28 mouse cellular contexts compared by ENCODE assay signal in the genomic region with DNA sequence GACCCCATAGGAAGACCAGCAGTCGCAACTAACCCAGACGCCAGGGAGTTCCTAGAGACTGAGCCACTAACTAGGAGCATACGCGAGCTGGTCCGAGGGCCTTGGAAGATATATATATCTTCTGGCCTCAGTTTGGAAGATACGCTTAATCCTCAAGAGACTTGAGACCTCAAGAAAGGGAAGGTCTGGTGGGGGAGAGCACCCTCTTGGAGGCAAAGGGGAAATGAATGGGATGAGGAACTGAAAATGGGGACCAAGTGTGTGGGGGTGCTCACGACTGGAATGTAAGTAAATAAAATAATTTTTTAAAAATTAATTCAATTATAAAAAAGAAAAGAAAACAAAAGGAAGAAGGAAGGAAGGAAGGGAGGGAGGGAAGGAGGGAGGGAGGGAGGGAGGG.
"Had no signal": no experiment of that assay in that cellular context is flagged by ENCODE, and none has a peak within 500 bp of the region (broad histone marks: within the 10 kb centered on the region; RNA-seq: fewer than 3 reads in every experiment).

No protein-coding gene starts in this region.

- H3K9me3 ChIP-seq: heart, embryonic 13.5 days; heart, embryonic 15.5 days; hindbrain, embryonic 13.5 days; hindbrain, embryonic 15.5 days; kidney, embryonic 15.5 days; limb, embryonic 10.5 days; limb, embryonic 12.5 days; liver, embryonic 13.5 days had no signal

- H3K4me3 ChIP-seq: gastrocnemius, adult 2 months; heart, adult 2 months; heart, embryonic 13.5 days; heart, embryonic 15.5 days; hindbrain, embryonic 13.5 days; hindbrain, embryonic 15.5 days; kidney, embryonic 15.5 days; limb, embryonic 10.5 days; limb, embryonic 12.5 days; liver, embryonic 13.5 days had no signal

- H3K27ac ChIP-seq: gastrocnemius, adult 2 months; heart, adult 2 months; heart, embryonic 13.5 days; heart, embryonic 15.5 days; hindbrain, embryonic 13.5 days; hindbrain, embryonic 15.5 days; hindbrain, postnatal 0 days; kidney, embryonic 15.5 days; kidney, postnatal 0 days; limb, embryonic 10.5 days; limb, embryonic 12.5 days; liver, embryonic 13.5 days had no signal

- H3K9ac ChIP-seq: heart, embryonic 13.5 days; heart, embryonic 15.5 days; hindbrain, embryonic 13.5 days; hindbrain, embryonic 15.5 days; kidney, embryonic 15.5 days; limb, embryonic 12.5 days; liver, embryonic 13.5 days had no signal

- H3K27me3 ChIP-seq: heart, embryonic 13.5 days; heart, embryonic 15.5 days; hindbrain, embryonic 15.5 days; kidney, embryonic 15.5 days; limb, embryonic 12.5 days; liver, embryonic 13.5 days had no signal

- ATAC-seq: hindbrain, postnatal 0 days; intestine, embryonic 16.5 days had no signal

- H3K4me2 ChIP-seq: heart, embryonic 11.5 days; heart, embryonic 13.5 days; heart, embryonic 15.5 days; hindbrain, embryonic 13.5 days; hindbrain, embryonic 15.5 days; kidney, embryonic 15.5 days; limb, embryonic 12.5 days; liver, embryonic 11.5 days; liver, embryonic 13.5 days had no signal

- H3K36me3 ChIP-seq: heart, embryonic 13.5 days; heart, embryonic 15.5 days; hindbrain, embryonic 13.5 days; hindbrain, embryonic 15.5 days; kidney, embryonic 15.5 days; limb, embryonic 10.5 days; limb, embryonic 12.5 days; liver, embryonic 13.5 days had no signal

- DNase-seq: gastrocnemius, adult 2 months; gastrocnemius, postnatal 10 days; gastrocnemius, postnatal 25 days; heart, adult 11 months; heart, adult 2 months; heart, postnatal 14 days; heart, postnatal 36 days; kidney, adult 11 months; kidney, adult 2 months; kidney, adult 9 months; kidney, postnatal 14 days; kidney, postnatal 36 days; layer of hippocampus, adult 9-11 months; layer of hippocampus, postnatal 36 days; liver; liver, embryonic 13.5 days had no signal
